Mouse (Mus musculus): ENCODE results near the gene Eif2s3y. TPM values are rescaled to one million over a fixed set of nuclear protein-coding genes. Genes with fewer than 3 reads are reported as not detected.

Eif2s3y gene
- not detected for polyA plus RNA-seq (2014; fragmentation: Illumina TruSeq; extraction: RNeasy Lipid Tissue Mini Kit (QIAGEN cat#74804); ENCODE audit: low read depth, low replicate concordance)

GRCm38 (mm10) chrY:1009882-1010751 is at the start of gene Eif2s3y:
TSS of gene Eif2s3y (plus strand) at chrY:1010543.

Other genes starting within 250 kb of the Eif2s3y start
- gene Zfy1, start 213.1 kb upstream of the Eif2s3y start, polyA plus RNA-seq (2014; fragmentation: Illumina TruSeq; extraction: RNeasy Lipid Tissue Mini Kit (QIAGEN cat#74804); ENCODE audit: low read depth, low replicate concordance), result not detected
- not detected for gene Uba1y, start 191.9 kb upstream of the Eif2s3y start, polyA plus RNA-seq (2014; fragmentation: Illumina TruSeq; extraction: RNeasy Lipid Tissue Mini Kit (QIAGEN cat#74804); ENCODE audit: low read depth, low replicate concordance)
- gene Kdm5d, start 112.8 kb upstream of the Eif2s3y start, polyA plus RNA-seq (2014; fragmentation: Illumina TruSeq; extraction: RNeasy Lipid Tissue Mini Kit (QIAGEN cat#74804); ENCODE audit: low read depth, low replicate concordance), result not detected
- gene Uty, start 235.2 kb downstream of the Eif2s3y start, polyA plus RNA-seq (2014; fragmentation: Illumina TruSeq; extraction: RNeasy Lipid Tissue Mini Kit (QIAGEN cat#74804); ENCODE audit: low read depth, low replicate concordance), result not detected

Data from sigmoid colon, adult 10 weeks (tissue).